Mouse (Mus musculus) forebrain, embryonic 12.5 days (tissue): Measurements from ENCODE around the gene Kif18b. TPM values are rescaled to one million over a fixed set of nuclear protein-coding genes. Genes with fewer than 3 reads are reported as not detected.
A peak's percentile ranks its signal among the peaks of the same experiment; 100 is the strongest.

Experiments
- ATAC-seq: fragments of 200-750 bp; cut with Nextera tagmentation; 2 replicates; pipeline ENCODE4 v1.8.0; 2017; ENCODE audit warnings: moderate TSS enrichment; ENCODE audit not compliant: low FRiP score
- H3K27ac ChIP-seq: fragments of 300-500 bp; sonication (generic); 2 replicates; pipeline ENCODE4 v1.5.1; 2016; ENCODE audit warnings: mild to moderate bottlenecking
- H3K27me3 ChIP-seq: fragments of 300-500 bp; sonication (generic); 2 replicates; pipeline ENCODE4 v1.6.1; 2016; ENCODE audit warnings: mild to moderate bottlenecking
- H3K36me3 ChIP-seq: fragments of 300-500 bp; sonication (generic); replicated peaks from 2 replicates; pipeline ENCODE4 v1.6.1; 2016; ENCODE audit warnings: mild to moderate bottlenecking
- H3K4me1 ChIP-seq: fragments of 300-500 bp; sonication (generic); 2 replicates; pipeline ENCODE4 v1.6.1; 2016
- H3K4me2 ChIP-seq: fragments of 300-500 bp; sonication (generic); 2 replicates; pipeline ENCODE4 v1.6.1; 2016; ENCODE audit warnings: mild to moderate bottlenecking, moderate library complexity
- H3K4me3 ChIP-seq: fragments of 300-500 bp; sonication (generic); replicated peaks from 2 replicates; pipeline ENCODE4 v1.5.1; 2016; ENCODE audit warnings: mild to moderate bottlenecking
- H3K9ac ChIP-seq: fragments of 300-500 bp; sonication (generic); 2 replicates; pipeline ENCODE4 v1.6.1; 2016; ENCODE audit warnings: mild to moderate bottlenecking
- H3K9me3 ChIP-seq: fragments of 300-500 bp; sonication (generic); 2 replicates; pipeline ENCODE4 v1.6.1; 2016
- WGBS: fragments of 180-500 bp; shearing (Covaris S2); methylation state at CpG from one replicate; pipeline ENCODE4 v1.1.7; 2016; 5-methylcytosine and 5-hydroxymethylcytosine counted together
- polyA plus RNA-seq: library from polyadenylated mRNA; unstranded; fragments of >200 nt; fragmentation: Nextera tagmentation; extraction: Ambion mirVana; gene quantifications from 2 replicates; pipeline ENCODE4 v1.2.1, GENCODE M21; 2016

Kif18b gene
- polyA plus RNA-seq = 10.8 and 13.0 TPM in 2 replicates

- under 1% methylated on average over 62 of the region's 62 CpGs for WGBS
- H3K27me3 ChIP-seq = 0 out of 2 replicates have a peak, but pooled peaks cover 3% of the 10 kb centered on the region
- peak; percentile 93 for ATAC-seq
- H3K4me2 ChIP-seq = peak within 1 kb of the TSS; percentile 65
- H3K36me3 ChIP-seq = peaks cover 6% of the 10 kb centered on the region; the same call in 1 of the 2 replicates
- H3K9me3 ChIP-seq = no peaks in the 10 kb centered on the region
- peaks cover 33% of the 10 kb centered on the region for H3K4me1 ChIP-seq
- peak within 1 kb of the TSS; percentile 77 for H3K4me3 ChIP-seq
- H3K27ac ChIP-seq = peak within 1 kb of the TSS; percentile 96
- H3K9ac ChIP-seq = peak within 1 kb of the TSS; percentile 71
Measured at GRCm38 (mm10) chr11:102924557-102925350, at the start of gene Kif18b. Gene Kif18b (minus strand): TSS chr11:102925124.

GRCm38 (mm10) chr11:102972326-102972725 lies 47.4 kb upstream of the Kif18b start:
- Histone ChIP-seq H3K27ac (no peak overlapping the region), H3K27me3 (peaks cover 40% of the 10 kb centered on the region), H3K4me2 (no peak overlapping the region), H3K4me1 (no peaks in the 10 kb centered on the region), H3K36me3 (no peaks in the 10 kb centered on the region), H3K9me3 (no peaks in the 10 kb centered on the region), H3K4me3 (no peak overlapping the region), H3K9ac (no peak overlapping the region)
- no peak for ATAC-seq
- 76% methylated on average over 1 of the region's 1 CpGs for WGBS

- H3K27me3 ChIP-seq = peaks cover 42% of the 10 kb centered on the region
- WGBS = 63% methylated on average over 5 of the region's 5 CpGs
Measured at GRCm38 (mm10) chr11:102971604-102972003, 46.7 kb upstream of the Kif18b start.

GRCm38 (mm10) chr11:102964547-102965091 lies 39.7 kb upstream of the Kif18b start:
- peak; percentile 31; the same call in 1 of the 2 replicates for ATAC-seq
- no peaks in the 10 kb centered on the region for H3K36me3 ChIP-seq
- H3K9ac ChIP-seq = no peak overlapping the region
- H3K27ac ChIP-seq = peak overlapping the region; percentile 89; the same call in 1 of the 2 replicates
- WGBS = 71% methylated on average over 16 of the region's 16 CpGs
- H3K4me3 ChIP-seq = no peak overlapping the region
- peaks cover 28% of the 10 kb centered on the region for H3K4me1 ChIP-seq
- H3K27me3 ChIP-seq = peaks cover 34% of the 10 kb centered on the region
- no peaks in the 10 kb centered on the region for H3K9me3 ChIP-seq
- no peak overlapping the region for H3K4me2 ChIP-seq

More at GRCm38 (mm10) chr11:102971604-102972003, 46.7 kb upstream of the Kif18b start:
- Histone ChIP-seq H3K4me1 (peaks cover 2% of the 10 kb centered on the region; the same call in 1 of the 2 replicates), H3K9me3 (no peaks in the 10 kb centered on the region), H3K4me2 (no peak overlapping the region), H3K9ac (no peak overlapping the region), H3K4me3 (no peak overlapping the region), H3K36me3 (no peaks in the 10 kb centered on the region), H3K27ac (no peak overlapping the region)
- no peak for ATAC-seq

- 14% methylated on average over 24 of the region's 24 CpGs for WGBS
- Histone ChIP-seq H3K27ac (peak overlapping the region; percentile 89), H3K4me1 (peaks cover 28% of the 10 kb centered on the region), H3K36me3 (no peaks in the 10 kb centered on the region), H3K9me3 (no peaks in the 10 kb centered on the region), H3K4me2 (peak overlapping the region; percentile 45), H3K9ac (peak overlapping the region; percentile 47), H3K27me3 (peaks cover 30% of the 10 kb centered on the region), H3K4me3 (no peak overlapping the region)
- peak; percentile 1 for ATAC-seq
Measured at GRCm38 (mm10) chr11:102963855-102964546, 39.1 kb upstream of the Kif18b start.

GRCm38 (mm10) chr11:102963246-102963854 lies 38.4 kb upstream of the Kif18b start:
- WGBS = under 1% methylated on average over 16 of the region's 16 CpGs
- peak overlapping the region; percentile 45 for H3K4me2 ChIP-seq
- H3K9ac ChIP-seq = peak overlapping the region; percentile 47
- peak overlapping the region; percentile 14; the same call in 1 of the 2 replicates for H3K4me3 ChIP-seq
- peaks cover 28% of the 10 kb centered on the region for H3K27me3 ChIP-seq
- no peaks in the 10 kb centered on the region for H3K9me3 ChIP-seq
- H3K4me1 ChIP-seq = peaks cover 28% of the 10 kb centered on the region
- H3K27ac ChIP-seq = peak overlapping the region; percentile 89
- no peaks in the 10 kb centered on the region for H3K36me3 ChIP-seq
- ATAC-seq = peak; percentile 63

- Histone ChIP-seq H3K27ac (peak overlapping the region; percentile 89), H3K27me3 (peaks cover 27% of the 10 kb centered on the region), H3K4me1 (peaks cover 33% of the 10 kb centered on the region), H3K9me3 (no peaks in the 10 kb centered on the region), H3K36me3 (no peaks in the 10 kb centered on the region), H3K9ac (peak overlapping the region; percentile 47; the same call in 1 of the 2 replicates), H3K4me2 (peak overlapping the region; percentile 45), H3K4me3 (peak overlapping the region; percentile 14; the same call in 1 of the 2 replicates)
- 20% methylated on average over 7 of the region's 7 CpGs for WGBS
- ATAC-seq = 0 out of 2 replicates have a peak, but pooled peaks have one; percentile 1
Measured at GRCm38 (mm10) chr11:102962861-102963245, 37.9 kb upstream of the Kif18b start.

GRCm38 (mm10) chr11:102961082-102961481 lies 36.2 kb upstream of the Kif18b start:
- ATAC-seq = no peak
- WGBS = 94% methylated on average over 4 of the region's 4 CpGs
- no peaks in the 10 kb centered on the region for H3K36me3 ChIP-seq
- no peak overlapping the region for H3K9ac ChIP-seq
- no peak overlapping the region for H3K4me2 ChIP-seq
- H3K27me3 ChIP-seq = peaks cover 21% of the 10 kb centered on the region
- H3K9me3 ChIP-seq = no peaks in the 10 kb centered on the region
- peaks cover 42% of the 10 kb centered on the region for H3K4me1 ChIP-seq
- H3K4me3 ChIP-seq = no peak overlapping the region
- no peak overlapping the region for H3K27ac ChIP-seq

- no peak overlapping the region for H3K27ac ChIP-seq
- 0 out of 2 replicates have a peak, but pooled peaks cover 5% of the 10 kb centered on the region for H3K27me3 ChIP-seq
- H3K4me1 ChIP-seq = peaks cover 36% of the 10 kb centered on the region
- no peaks in the 10 kb centered on the region for H3K36me3 ChIP-seq
- H3K4me2 ChIP-seq = no peak overlapping the region
- 77% methylated on average over 1 of the region's 1 CpGs for WGBS
- no peaks in the 10 kb centered on the region for H3K9me3 ChIP-seq
- no peak overlapping the region for H3K4me3 ChIP-seq
- no peak for ATAC-seq
- H3K9ac ChIP-seq = no peak overlapping the region
Measured at GRCm38 (mm10) chr11:102958870-102959269, 33.9 kb upstream of the Kif18b start.

- Histone ChIP-seq H3K36me3 (no peaks in the 10 kb centered on the region), H3K4me3 (no peak overlapping the region), H3K4me2 (no peak overlapping the region), H3K4me1 (peaks cover 33% of the 10 kb centered on the region), H3K9ac (no peak overlapping the region), H3K27ac (no peak overlapping the region), H3K27me3 (0 out of 2 replicates have a peak, but pooled peaks cover 5% of the 10 kb centered on the region), H3K9me3 (no peaks in the 10 kb centered on the region)
- ATAC-seq = no peak
- WGBS = 90% methylated on average over 6 of the region's 6 CpGs
Measured at GRCm38 (mm10) chr11:102958431-102958830, 33.5 kb upstream of the Kif18b start.

GRCm38 (mm10) chr11:102957692-102958091 lies 32.8 kb upstream of the Kif18b start:
- Histone ChIP-seq H3K27ac (peak overlapping the region; percentile 21; the same call in 1 of the 2 replicates), H3K9ac (no peak overlapping the region)
- 80% methylated on average over 8 of the region's 8 CpGs for WGBS

More at GRCm38 (mm10) chr11:102957692-102958091, 32.8 kb upstream of the Kif18b start:
- no peak overlapping the region for H3K4me2 ChIP-seq
- no peak for ATAC-seq
- no peaks in the 10 kb centered on the region for H3K9me3 ChIP-seq
- H3K4me3 ChIP-seq = no peak overlapping the region
- H3K36me3 ChIP-seq = no peaks in the 10 kb centered on the region
- peaks cover 33% of the 10 kb centered on the region for H3K4me1 ChIP-seq
- peaks cover 10% of the 10 kb centered on the region; the same call in 1 of the 2 replicates for H3K27me3 ChIP-seq
